Mouse (Mus musculus): ENCODE measurements around the gene Nid1.

The Nid1 gene

DNA sequence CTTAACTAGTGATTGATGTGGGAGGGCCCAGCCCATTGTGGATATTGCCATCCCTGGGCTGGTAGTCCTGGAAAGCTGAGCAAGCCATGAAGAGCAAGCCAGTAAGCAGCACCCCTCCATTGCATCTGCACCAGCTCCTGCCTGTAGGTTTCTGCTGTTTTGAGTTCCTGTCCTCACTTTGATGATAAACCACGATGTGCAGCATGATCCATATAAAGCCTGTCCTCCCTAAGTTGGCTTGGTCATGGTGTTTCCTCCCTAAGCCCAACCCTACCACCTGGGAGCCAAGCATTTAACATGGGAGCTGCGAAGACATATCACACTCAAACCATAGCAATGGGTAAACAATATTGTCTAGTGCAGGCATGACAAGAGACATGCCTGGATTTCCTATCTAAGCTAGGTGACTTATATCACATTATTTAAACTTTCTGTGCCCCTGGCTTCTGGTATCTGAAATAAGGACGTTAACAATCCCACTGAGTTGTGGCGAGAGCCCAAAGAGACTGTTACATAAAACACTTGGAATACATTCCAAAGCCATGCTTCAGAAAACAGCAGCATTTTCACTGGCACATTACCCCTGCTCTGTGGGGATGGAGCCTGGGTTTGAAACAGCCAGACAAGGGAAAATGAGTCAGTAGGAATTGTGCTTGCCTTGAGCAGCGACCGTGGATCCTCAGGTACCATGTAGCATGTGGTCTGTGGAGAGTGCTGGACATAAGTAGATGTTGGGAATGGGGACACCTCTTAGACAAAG, 111.3 kb downstream of the Nid1 start:
- no peak for DNase-seq

DNA sequence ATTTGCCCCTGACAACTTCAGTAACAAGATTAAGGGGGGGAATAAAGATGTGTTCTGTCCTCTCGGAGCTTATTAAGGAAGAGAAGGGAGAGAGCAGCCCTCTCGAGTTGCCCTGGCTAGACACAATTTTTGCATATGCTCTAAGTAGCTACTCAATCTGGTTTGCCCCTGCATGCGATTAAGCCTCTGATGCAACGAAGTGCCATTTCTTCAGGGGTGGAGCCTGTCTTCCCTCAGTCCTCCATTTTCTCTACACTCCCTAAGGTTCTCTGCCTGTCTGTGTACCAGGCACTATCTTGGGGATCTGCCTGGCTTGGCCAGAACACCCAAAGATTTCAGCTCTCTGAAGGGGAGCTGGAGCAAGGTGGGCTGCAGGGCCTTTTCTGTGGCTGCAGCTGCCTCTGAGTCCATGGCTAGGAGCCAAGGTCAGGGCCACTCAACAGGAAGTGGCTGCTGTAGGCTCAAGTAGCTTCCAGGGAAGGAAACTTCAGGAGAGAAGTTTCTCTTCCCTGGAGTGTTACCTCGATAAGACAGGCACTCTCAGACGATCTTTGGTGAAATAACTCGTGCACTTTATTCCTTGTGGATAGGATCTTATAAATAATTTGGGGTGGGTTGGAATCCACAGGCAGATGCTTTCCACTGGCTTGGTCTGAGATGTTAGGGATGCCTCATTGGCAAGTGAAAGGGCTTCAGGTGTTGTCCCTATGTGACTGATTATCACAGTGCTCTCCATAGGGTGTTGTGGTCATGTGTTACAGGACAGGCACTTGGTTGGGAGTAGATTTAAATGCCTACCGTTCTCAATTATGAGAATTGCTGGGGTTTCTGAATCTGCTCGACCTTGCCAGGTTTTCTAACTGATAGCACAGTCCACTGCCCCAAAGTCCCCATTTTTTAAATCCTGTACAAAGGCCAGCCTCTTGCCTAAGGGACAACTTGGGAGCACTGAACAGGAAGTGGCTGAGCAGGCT, 112.6 kb downstream of the Nid1 start:
- no peak for DNase-seq

DNA sequence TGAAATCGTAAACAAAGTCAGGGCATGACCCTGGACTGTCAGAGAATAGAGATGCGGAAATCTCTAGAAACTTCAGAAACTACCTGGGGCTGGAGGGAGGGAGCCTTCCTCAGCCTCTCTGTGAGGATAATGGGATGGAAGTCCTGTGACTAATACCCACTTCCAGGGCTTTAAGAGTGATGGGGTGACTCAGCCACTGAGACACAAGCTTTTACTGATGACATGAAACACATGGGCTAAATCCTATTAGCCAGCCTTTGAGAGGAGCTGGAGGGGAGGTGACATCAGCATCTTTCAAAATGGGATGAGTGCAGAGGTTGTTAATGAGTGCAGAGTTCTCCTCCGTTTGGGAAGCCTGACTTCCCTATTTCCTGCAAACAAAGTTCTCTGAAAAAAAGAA, 114.7 kb downstream of the Nid1 start:
- no peak for DNase-seq

DNA sequence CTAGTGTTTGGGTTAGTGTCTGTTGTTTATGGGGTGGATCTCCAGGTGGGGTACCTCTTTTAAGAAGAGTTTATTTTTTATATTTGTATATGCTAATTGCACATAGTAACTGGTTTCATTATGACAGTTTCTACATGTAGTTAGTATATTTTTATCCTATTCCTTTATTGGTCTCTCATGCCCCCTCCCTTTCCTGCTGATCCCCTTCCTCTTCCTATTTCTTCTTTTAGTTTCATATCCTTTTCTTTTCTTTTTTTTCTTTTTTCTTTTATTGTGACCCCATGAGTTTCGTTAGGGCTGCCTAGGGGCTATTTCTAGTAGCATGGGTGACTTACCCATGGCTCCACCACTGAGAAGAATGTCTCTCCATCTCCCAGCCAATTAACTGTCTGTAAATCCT, 116.3 kb downstream of the Nid1 start:
- no peak for DNase-seq

DNA sequence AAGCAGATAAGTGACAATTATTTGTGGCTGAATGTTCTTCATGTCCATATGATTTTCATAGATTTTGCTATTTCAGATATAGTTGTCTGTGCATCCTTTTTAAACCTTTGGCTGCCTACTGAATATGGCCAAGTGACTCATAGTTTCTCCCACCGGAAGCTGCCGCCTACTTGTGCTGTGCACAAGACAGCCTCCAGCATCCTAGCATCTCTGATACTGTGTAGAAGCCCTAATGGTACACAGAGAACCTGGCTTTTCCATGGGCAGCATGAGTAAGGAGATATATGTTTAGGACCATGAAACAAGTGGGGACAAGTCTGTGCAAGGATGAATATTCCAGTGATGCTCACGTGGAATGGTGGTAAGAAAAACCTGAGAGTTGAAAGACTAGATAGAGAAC, 117.8 kb downstream of the Nid1 start:
- no peak for DNase-seq

DNA sequence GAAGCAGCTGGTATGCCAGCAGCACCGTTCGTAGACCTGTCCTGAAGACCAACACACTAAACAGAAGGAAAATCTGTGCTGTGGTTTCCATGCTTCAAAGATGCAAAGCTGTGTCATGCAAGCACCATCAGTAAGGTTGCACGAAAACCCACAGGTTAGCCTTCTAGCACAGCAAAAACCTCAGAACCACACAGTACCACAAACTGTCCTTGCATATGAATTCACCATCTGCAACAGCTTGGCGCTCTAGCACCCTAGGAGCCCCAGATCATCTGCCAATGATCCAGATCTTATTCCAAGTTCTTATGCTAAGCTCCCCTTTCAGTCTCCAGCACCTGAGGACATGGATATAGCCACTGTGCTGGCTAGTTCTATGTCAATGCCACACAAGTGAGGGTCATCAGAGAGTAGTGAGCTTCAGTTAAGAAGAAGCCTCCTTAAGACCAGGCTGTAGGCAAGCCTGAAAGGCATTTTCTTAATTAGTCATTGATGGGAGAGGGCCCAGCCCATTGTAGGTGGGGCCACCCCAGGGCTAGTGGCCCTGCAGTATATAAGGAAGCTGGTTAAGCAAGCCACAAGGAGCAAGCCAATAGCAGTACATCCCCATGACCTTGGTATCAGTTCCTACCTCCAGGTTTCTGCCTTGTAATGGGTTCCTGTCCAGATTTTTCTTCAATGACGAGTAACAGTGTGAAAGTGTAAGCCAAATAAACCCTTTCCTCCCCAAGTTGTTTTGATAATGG, 119.8 kb downstream of the Nid1 start:
- no peak for DNase-seq

DNA sequence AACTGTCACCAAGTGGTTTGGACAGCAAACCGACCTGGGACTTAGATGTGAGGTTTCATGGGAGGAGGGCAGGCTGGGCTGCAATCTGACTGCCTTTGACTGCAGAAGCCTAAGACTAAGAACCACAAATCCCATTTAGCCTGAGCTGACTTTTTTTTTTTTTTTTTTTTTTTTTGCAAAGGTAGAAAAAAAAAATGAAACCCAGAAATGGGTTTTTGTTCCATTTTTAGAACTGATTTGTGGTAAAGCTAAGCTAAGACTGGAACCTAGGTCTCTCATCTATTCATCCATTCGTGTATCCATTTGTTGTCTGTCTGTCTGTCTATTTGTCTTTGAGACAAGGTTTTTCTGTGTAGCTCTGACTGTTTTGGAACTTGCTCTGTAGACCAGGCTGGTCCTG, 120.9 kb downstream of the Nid1 start:
- DNase-seq = no peak

DNA sequence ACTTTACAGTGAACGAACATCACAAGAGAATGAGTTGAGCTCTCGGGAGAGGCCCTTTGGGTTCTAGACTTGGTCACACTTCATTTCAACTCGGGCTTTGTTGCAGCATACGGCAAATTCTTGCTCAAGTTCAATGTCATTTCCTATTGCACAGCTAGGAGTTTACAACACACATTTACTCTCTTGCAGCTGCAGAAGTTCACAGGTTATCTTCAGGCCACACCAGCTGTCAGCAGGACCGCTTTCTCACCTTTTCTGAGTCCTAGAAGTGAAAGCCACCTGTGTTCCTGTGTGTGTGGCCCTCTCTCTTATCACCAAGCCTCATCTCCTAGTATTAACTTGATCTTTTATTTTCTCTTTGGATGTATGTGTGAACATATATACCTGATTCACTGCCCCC, 121.5 kb downstream of the Nid1 start:
- DNase-seq = peak; percentile 42
